Mouse (Mus musculus): Measurements from ENCODE around the gene Zfp932. TPM values are rescaled to one million over a fixed set of nuclear protein-coding genes. Genes with fewer than 3 reads are reported as not detected.
"Not testable (repeated sequence)": the region's sequence is repeated elsewhere in the genome, so short reads cannot be mapped to it uniquely, and the experiment has no call there.

Zfp932 gene
- polyA plus RNA-seq (2015; fragmentation: Nextera tagmentation; extraction: Ambion mirVana), result 21.1 and 22.5 TPM in 2 replicates

DNA sequence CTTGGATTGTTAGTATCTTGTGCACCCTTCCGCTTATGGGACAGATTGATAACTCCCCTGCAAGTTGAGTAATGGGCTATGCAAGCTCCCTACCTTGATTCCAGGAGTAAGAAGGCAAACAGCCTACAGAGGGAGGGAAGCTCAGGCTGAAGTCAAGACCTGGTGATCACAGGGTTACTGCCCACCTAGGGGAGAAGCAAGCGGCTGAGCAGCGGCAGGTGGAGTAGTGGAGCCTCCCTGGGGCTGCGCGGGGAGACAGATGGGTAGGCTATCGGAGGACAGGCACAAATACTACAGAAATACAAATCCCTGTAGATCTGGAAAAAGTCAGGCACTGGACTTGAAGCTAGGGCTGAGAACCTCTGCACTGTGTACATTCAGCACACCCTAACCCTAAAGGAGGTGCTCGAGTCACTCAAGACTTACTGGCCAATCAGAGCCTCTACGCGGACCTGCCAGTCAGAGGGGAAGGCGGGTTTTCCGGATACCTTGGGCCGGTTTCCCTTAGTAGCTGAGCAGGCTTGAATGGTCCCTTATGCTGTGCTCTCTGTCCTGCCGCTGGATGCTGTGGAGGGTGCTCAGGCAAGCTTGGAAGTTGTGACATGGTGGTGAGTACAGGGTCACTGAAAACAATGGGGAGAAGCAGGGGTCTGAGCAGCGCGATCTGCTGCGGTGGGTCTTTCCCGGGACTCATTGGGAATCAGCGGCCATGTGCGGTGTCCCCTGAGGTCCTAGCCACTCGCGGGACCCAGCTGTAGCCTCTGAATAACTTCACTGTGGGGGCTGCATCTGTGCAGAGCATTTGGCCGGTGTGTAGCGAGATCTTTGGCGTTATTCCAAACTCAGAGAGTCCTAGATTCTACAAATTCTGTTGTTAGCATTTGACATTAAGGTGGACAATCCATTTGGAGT, at the start of gene Zfp932:
Gene Zfp932 (plus strand): TSS at position 496 of the 912 bp plus-strand sequence.
- not testable (repeated sequence) for H3K9me3 ChIP-seq; H3K36me3 ChIP-seq; ATAC-seq (ENCODE audit: low FRiP score); H3K27me3 ChIP-seq; H3K9ac ChIP-seq; H3K27ac ChIP-seq; H3K4me1 ChIP-seq (replicated peaks); H3K4me2 ChIP-seq; H3K4me3 ChIP-seq
- WGBS, result no CpG with 5 or more reads among the region's 24 CpGs

DNA sequence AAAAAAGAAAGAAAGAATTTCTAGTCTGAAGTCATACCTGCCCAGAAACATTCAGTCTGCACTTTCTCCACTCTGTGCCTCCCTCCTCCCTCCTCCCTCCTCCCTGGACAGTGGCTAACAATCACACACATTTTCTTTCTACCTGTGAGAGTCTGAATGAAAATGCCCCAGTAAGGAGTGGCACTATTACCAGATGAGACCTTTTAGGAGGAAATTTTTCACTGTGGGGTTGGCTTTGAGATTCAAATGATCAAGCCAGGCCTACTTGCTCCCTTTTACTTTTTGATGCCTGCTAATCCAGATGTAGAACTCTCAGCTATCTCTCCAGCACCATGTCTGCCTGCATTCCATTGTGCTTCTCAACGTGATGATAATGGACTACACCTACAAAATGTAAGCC, 46.0 kb upstream of the Zfp932 start:
- no CpG with 5 or more reads among the region's 1 CpGs for WGBS
- H3K9me3 ChIP-seq, result no peaks in the 10 kb centered on the region

DNA sequence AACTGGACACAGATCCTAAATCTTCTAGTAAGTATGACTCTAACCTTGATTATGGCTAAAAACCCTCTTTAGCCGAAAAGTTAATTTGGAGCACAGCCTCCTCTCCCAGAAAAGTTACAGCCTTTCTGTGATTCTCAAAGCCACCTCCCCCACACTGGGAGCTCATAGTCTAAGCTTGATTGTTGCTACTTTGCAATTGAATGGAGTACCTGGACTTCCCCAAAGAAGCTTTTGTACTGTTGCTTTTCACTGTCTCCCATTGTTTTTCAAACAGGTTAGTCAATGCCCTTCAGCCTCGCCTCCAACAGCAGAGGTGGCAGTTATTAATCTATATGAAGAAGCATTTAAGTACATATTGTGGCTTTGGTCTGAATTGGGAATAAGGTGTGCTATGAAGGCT, 15.6 kb upstream of the Zfp932 start:
- not testable (repeated sequence) for H3K27me3 ChIP-seq; H3K27ac ChIP-seq; H3K4me2 ChIP-seq; H3K36me3 ChIP-seq; ATAC-seq (ENCODE audit: low FRiP score); H3K9me3 ChIP-seq; H3K4me3 ChIP-seq; H3K9ac ChIP-seq; H3K4me1 ChIP-seq (replicated peaks)
- WGBS, result no CpG with 5 or more reads among the region's 2 CpGs

More for the DNA sequence above, 46.0 kb upstream of the Zfp932 start:
- no peak overlapping the region for H3K4me2 ChIP-seq
- no peaks in the 10 kb centered on the region for H3K36me3 ChIP-seq
- no peak overlapping the region for H3K27ac ChIP-seq
- no peak overlapping the region for H3K4me3 ChIP-seq
- no peaks in the 10 kb centered on the region for H3K27me3 ChIP-seq
- H3K9ac ChIP-seq, result no peak overlapping the region
- H3K4me1 ChIP-seq (replicated peaks), result no peaks in the 10 kb centered on the region
- no peak for ATAC-seq (ENCODE audit: low FRiP score)

DNA sequence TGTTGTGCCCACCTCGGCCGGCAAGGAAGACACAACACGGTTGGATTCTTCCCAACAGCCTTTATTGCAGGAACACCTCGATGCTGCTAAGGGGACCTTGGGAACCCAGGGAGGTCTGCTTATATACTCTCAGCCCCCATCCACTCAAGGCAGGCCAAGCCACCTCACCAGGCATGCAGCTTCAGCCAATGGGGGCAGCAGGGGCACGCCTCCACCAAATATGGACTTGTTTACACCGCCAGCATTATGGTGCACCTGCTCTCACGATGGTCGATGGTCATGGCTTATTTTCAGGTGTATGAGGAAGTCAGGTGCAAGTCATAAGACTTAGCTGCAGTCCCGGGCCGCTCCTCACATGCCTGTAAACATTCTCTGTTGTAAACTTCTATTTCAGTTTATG, 860 bp upstream of the Zfp932 start:
- H3K9me3 ChIP-seq; H3K27ac ChIP-seq; H3K4me1 ChIP-seq (replicated peaks); ATAC-seq (ENCODE audit: low FRiP score); H3K9ac ChIP-seq; H3K4me3 ChIP-seq; H3K36me3 ChIP-seq; H3K4me2 ChIP-seq; H3K27me3 ChIP-seq: not testable (repeated sequence)
- no CpG with 5 or more reads among the region's 10 CpGs for WGBS

DNA sequence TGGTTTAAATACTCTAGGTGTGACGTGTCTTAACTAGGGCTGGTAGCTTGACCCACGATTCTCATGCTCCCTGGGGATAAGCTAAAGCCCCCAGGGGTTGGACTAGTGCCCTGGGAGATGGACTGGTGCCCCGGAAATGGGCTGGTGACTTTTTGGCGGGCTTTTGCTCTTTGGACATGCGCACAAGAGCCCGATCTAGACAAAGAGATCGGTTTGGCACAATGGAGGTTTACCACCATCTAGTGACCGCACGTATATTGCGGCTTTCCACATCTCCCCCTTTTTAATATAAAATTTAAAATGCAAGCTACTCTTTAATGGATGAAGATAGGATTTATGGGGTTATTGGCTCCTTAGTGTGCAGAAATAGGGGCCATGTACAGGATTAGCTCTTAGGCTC, 19.5 kb downstream of the Zfp932 start:
- not testable (repeated sequence) for H3K36me3 ChIP-seq; H3K27me3 ChIP-seq; H3K4me2 ChIP-seq; H3K4me1 ChIP-seq (replicated peaks); H3K9ac ChIP-seq; ATAC-seq (ENCODE audit: low FRiP score); H3K27ac ChIP-seq; H3K4me3 ChIP-seq
- WGBS, result 86% methylated on average over 10 of the region's 10 CpGs
- peaks cover 31% of the 10 kb centered on the region for H3K9me3 ChIP-seq

DNA sequence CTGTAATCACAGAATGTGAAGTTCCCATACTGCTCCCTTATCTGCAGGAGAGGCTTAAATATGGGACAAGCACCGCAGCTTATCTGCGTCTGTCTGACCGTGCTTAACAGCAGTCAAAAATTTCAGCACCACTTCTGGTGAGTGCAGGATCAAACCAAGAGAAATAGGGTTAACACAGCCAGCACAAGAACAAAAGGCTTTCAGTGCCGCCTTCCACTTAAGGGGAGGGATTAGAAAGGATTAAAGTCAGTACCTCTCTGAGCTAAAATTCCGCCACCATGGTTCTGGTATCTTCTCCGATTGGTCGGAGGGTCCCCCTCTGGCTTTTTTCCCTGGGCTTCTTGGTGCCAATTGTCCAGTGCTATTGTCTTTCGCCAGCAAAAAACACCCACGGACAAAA, 27.0 kb downstream of the Zfp932 start:
- peak; percentile 17; the same call in 1 of the 2 replicates for ATAC-seq (ENCODE audit: low FRiP score)
- no peaks in the 10 kb centered on the region for H3K36me3 ChIP-seq
- peaks cover 9% of the 10 kb centered on the region; the same call in 1 of the 2 replicates for H3K9me3 ChIP-seq
- 59% methylated on average over 9 of the region's 9 CpGs for WGBS
- H3K4me3 ChIP-seq, result peak overlapping the region; percentile 20
- peak overlapping the region; percentile 27 for H3K4me2 ChIP-seq
- H3K4me1 ChIP-seq (replicated peaks), result no peaks in the 10 kb centered on the region
- peak overlapping the region; percentile 29; the same call in 1 of the 2 replicates for H3K9ac ChIP-seq
- H3K27ac ChIP-seq, result no peak overlapping the region; the same call in 1 of the 2 replicates
- no peaks in the 10 kb centered on the region for H3K27me3 ChIP-seq

DNA sequence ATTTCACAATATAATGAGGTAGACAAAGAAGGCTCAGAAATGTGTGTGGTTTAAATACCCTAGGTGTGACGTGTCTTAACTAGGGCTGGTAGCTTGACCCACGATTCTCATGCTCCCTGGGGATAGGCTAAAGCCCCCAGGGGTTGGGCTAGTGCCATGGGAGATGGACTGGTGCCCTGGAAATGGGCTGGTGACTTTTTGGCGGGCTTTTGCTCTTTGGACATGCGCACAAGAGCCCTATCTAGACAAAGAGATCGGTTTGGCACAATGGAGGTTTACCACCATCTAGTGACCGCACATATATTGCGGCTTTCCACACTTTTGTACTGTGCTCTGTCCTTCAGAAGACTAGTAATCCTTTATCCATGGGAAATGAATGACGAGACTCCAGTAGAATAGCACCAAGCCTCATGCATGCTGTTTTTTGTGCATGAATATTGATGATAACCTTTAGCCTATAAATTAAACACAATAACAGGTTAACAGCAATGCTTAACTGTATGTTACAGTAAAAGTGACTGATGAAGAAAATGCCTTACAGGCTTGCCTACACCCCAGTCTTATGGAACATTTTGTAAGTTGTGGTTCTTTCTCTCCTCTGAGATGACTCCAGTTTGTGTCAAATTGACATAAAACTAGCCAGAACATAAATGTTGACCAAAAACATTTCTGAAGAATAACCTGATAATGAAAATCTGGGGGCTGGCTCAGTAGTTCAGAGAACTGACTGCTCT, 27.5 kb downstream of the Zfp932 start:
- H3K4me2 ChIP-seq, result peak overlapping the region; percentile 27

DNA sequence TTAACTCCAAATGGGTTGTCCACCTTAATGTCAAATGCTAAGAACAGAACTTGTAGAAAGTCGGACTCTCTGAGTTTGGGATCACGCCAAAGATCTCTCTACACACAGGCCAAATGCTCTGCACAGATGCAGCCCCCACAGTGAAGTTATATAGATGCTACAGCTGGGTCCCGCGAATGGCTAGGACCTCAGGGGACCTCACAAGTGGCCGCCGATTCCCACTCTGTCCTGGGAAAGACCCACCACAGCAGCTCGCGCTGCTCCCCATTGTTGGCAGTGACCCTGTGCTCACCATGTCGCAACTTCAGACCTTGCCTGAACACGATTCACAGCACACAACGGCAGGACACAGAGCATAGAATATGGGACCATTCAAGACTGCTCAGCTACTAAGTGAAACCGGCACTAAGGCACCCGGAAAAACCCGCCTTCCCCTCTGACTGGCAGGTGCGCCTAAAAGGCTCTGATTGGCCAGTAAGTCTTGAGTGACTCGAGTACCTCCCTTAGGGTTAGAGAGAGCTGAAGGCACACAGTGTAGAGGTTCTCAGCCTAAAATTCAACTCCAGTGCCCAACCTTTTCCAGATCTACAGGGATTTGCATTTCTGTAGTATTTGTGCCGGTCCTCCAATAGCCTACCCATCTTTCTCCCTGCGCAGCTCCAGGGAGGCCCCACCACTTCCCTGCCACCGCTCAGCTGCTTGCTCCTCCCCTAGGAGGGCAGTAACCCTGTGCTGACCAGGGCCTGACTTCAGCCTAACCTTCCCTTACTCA, 61.5 kb downstream of the Zfp932 start:
- H3K4me1 ChIP-seq (replicated peaks), result no peaks in the 10 kb centered on the region
- H3K27ac ChIP-seq, result peak overlapping the region; percentile 55
- H3K27me3 ChIP-seq, result no peaks in the 10 kb centered on the region
- no peaks in the 10 kb centered on the region for H3K36me3 ChIP-seq
- H3K4me2 ChIP-seq, result peak overlapping the region; percentile 58
- H3K9ac ChIP-seq, result peak overlapping the region; percentile 69
- H3K4me3 ChIP-seq, result peak overlapping the region; percentile 55
- WGBS, result 2% methylated on average over 19 of the region's 19 CpGs
- ATAC-seq (ENCODE audit: low FRiP score), result peak; percentile 99
- H3K9me3 ChIP-seq, result 0 out of 2 replicates have a peak, but pooled peaks cover 8% of the 10 kb centered on the region

More for the DNA sequence above, 27.5 kb downstream of the Zfp932 start:
- H3K36me3 ChIP-seq; H3K4me1 ChIP-seq (replicated peaks); H3K27ac ChIP-seq; H3K9me3 ChIP-seq; H3K27me3 ChIP-seq: not testable (repeated sequence)
- peak; percentile 66 for ATAC-seq (ENCODE audit: low FRiP score)
- H3K9ac ChIP-seq, result peak overlapping the region; percentile 29; the same call in 1 of the 2 replicates
- H3K4me3 ChIP-seq, result peak overlapping the region; percentile 20
- 47% methylated on average over 8 of the region's 8 CpGs for WGBS

Other genes with a start within 250 kb of the Zfp932 start
- 4.3 and 4.9 TPM in 2 replicates for gene 4930522L14Rik, start 244.6 kb upstream of the Zfp932 start, polyA plus RNA-seq (2015; fragmentation: Nextera tagmentation; extraction: Ambion mirVana)
- gene Gm15446, start 73.1 kb upstream of the Zfp932 start, polyA plus RNA-seq (2015; fragmentation: Nextera tagmentation; extraction: Ambion mirVana), result 0.53 and 0.56 TPM in 2 replicates
- gene Gm17655, start 76.0 kb downstream of the Zfp932 start, polyA plus RNA-seq (2015; fragmentation: Nextera tagmentation; extraction: Ambion mirVana), result 7.4 and 7.6 TPM in 2 replicates
- 0.61 and 0.77 TPM in 2 replicates for gene Gm35315, start 97.9 kb downstream of the Zfp932 start, polyA plus RNA-seq (2015; fragmentation: Nextera tagmentation; extraction: Ambion mirVana)
- 2.5 and 3.2 TPM in 2 replicates for gene Plcxd1, start 103.4 kb downstream of the Zfp932 start, polyA plus RNA-seq (2015; fragmentation: Nextera tagmentation; extraction: Ambion mirVana)
- 53.2 and 55.5 TPM in 2 replicates for gene Gtpbp6, start 111.7 kb downstream of the Zfp932 start, polyA plus RNA-seq (2015; fragmentation: Nextera tagmentation; extraction: Ambion mirVana)
- gene Zfp605, start 113.6 kb downstream of the Zfp932 start, polyA plus RNA-seq (2015; fragmentation: Nextera tagmentation; extraction: Ambion mirVana), result 15.2 and 18.2 TPM in 2 replicates
- gene Chfr, start 139.3 kb downstream of the Zfp932 start, polyA plus RNA-seq (2015; fragmentation: Nextera tagmentation; extraction: Ambion mirVana), result 102 TPM in 2 replicates
- 22.1 and 22.9 TPM in 2 replicates for gene Golga3, start 180.2 kb downstream of the Zfp932 start, polyA plus RNA-seq (2015; fragmentation: Nextera tagmentation; extraction: Ambion mirVana)
- 22.8 and 23.8 TPM in 2 replicates for gene Ankle2, start 234.5 kb downstream of the Zfp932 start, polyA plus RNA-seq (2015; fragmentation: Nextera tagmentation; extraction: Ambion mirVana)